Mouse (Mus musculus) heart, postnatal 10 days (tissue): ENCODE data around the gene Prkg1. TPM values are rescaled to one million over a fixed set of nuclear protein-coding genes. Genes with fewer than 3 reads are reported as not detected.
"Not testable (repeated sequence)": the region's sequence is repeated elsewhere in the genome, so short reads cannot be mapped to it uniquely, and the experiment has no call there.

Experiments
- DNase-seq, 2 experiments: peaks; one replicate each; pipeline ENCODE4 v3.0.0; 2021
- intact Hi-C: fragments of 180-260 bp; cut with DNase I; formaldehyde crosslinking; loops from one replicate; pipeline ENCODE4 v1.15.1; 2025
- total RNA-seq, 2 experiments: library from RNA; stranded (reverse); gene quantifications; 2 replicates each; pipeline ENCODE4 v1.2.3; 2021

The Prkg1 gene
- total RNA-seq, 2 experiments from 2014 or later: 20.8 to 25.6 TPM

DNA sequence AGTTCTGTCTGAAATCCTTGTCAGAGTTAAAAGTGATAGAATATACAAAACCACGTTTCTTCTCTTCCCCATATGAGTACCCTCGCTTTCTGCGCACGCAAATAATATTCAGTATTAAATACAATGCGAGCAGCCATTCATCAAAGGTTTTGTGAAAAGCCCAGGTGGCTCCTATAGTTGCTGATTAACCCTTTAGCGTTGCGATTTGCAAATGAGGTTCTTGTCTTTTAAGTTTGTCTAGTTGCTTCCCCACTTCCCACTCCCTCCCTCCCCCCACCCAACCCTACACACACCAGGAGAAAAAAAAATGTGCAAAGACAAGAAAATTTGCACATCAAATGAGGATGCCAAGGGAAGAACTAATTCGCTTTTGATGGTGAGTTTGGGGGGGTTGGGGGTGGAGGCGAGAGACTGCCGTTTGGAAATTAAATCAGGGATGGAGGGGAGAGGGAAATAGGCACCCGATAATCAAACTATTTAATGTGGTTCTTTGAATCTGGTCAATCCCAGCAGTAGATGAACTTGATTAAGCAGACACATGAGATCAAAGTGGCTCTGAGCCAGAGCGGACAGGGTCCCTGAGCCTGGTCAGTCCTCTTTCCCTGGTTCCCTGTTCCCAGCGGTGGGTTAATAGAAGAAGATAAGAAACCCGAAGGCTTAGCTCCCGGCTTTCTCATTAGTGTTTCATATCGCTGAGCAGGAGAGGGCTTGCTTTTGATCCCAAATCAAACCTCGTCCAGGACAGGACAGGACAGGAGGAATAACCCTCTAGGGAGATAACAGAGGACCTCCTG lies 1214.8 kb downstream of the Prkg1 start:
- no peak for DNase-seq
- intact Hi-C loops: loop anchor here (5.0 to 10.0 kb wide), 4 partner anchors 123 to 1415 kb away; partner anchors contain the start of gene Prkg1

DNA sequence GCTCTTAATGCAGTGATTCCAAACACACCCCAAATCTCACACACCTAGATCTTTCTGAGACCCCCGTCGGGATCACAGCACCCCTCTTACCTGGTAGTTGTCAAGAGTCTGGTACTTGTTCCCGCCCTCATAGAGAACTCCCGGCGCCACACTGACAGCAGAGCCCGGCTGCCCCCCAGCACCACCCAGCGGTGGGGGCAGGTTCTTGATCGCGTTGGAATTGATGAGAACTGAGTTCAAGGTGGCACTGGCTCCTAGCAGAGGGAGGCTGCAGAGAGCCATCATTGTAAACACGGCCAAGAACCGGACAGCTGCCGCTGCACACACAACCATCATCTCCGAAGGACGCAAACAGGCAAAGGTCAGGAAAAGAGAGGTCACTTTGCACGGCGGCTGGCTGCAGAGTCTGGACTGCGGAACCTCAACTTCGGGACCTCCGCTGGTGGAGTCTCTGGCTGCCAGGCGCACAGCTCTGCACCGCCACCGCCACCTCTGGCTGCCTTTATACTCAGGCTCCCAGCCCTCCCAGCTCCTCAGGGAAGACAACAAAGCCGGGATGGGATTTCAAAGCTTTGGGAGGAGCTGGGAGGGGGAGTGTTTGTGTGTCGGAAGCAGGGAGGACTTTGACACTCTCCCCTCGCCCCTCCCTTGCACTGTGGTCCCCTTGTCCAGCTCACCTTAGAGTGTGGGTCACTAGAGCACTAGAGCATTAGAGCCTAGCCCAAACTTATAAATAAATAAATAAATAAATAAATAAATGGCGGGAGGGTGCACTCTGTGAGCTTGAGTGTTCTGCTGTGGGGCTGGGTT lies 1215.6 kb downstream of the Prkg1 start, which contains the start of gene Dkk1:
Gene Dkk1, minus strand, starts transcription at position 622 of the 810 bp plus-strand sequence.
- DNase-seq: peak; percentile 9 to 22
- intact Hi-C loops: no loop called here

DNA sequence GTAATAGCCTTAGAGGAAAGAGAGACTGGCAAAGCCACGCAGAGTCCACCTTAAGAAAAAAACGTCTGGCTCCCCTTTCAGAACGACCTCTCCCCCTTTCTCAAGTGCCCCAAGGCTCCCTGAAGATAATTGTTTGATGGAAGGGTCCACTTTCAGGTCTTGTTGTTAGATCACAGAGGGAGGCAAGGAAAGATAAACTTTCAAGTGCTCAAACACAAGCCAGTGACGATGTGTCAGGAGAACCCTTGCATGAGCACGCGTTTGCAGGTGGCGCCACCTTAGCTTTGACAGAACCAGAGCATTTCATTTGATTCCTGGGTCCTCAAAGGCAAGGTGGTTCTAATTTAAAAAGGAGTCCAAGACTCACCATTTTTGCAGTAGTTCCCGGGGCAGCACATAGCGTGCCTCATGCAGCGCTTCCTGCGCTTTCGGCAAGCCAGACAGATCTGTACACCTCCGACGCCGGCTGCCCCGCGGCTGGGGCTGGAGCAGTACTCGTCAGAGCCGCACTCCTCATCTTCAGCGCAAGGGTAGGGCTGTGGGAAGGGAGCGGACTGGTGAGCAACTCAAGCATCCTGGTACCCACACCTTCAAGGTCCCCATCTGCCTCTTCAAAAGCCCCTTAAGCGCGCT lies 1216.3 kb downstream of the Prkg1 start:
- intact Hi-C loops: no loop called here

DNA sequence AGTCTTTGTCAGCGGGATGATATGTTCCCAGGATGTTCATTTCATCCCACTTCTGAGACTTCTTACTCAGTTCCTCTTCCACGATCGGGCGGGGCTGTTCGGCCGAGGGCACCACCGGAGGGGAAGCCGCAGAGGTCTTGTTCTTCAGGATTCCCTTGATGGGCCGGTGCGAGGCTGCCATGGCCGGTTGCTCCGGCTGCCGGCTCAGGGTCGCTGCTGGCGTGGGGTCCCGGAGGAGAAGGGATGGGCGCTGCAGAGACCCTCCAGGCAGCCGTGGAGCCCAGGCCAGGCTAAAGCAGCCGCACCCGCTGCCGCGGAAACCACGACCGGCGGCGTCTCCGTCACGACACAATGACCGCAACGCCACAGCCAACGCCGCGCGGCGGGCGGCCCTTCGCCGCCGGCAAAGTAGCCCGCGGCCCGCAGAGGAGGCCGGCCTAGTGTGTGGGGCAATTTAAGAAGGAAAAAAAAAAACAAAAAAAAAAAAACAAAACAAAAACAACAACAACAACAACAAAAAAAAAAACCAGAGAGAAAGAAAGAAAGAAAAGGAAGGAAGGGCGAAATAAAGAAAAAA lies 1225.4 kb downstream of the Prkg1 start:
- DNase-seq, intact Hi-C loops: not testable (repeated sequence)

More for the DNA sequence above, 1216.3 kb downstream of the Prkg1 start:
- no peak for DNase-seq

DNA sequence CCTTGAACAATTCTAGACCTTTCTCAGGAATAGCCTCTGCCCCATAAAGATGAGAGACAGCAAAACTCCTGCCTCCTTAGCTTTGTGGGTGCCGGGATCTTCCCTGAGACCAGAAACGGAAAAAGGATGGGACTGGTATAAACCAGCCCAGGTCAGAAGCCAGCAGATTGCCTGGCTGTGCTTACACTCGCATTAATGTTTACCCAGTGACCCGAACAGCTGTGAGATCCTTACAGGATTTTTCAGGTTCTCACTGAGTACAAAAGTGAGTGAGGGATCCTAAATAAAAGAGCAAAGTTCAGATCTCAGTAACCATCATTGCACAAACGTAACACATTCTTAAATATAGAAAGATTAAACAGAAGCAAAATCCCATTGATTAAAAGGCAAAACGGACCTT lies 1248.1 kb downstream of the Prkg1 start:
- DNase-seq: no peak
- intact Hi-C loops: no loop called here

Other genes with a start within 250 kb of the Prkg1 start
- gene A1cf, start 103.7 kb upstream of the Prkg1 start, total RNA-seq: not detected